Mouse (Mus musculus): Measurements from ENCODE around the gene Ubald1. TPM values are rescaled to one million over a fixed set of nuclear protein-coding genes. Genes with fewer than 3 reads are reported as not detected.
A peak's percentile ranks its signal among the peaks of the same experiment; 100 is the strongest.

Ubald1 gene
- total and polyA plus RNA-seq, 2 experiments from 2014 or later = 37.7 to 79.2 TPM

DNA sequence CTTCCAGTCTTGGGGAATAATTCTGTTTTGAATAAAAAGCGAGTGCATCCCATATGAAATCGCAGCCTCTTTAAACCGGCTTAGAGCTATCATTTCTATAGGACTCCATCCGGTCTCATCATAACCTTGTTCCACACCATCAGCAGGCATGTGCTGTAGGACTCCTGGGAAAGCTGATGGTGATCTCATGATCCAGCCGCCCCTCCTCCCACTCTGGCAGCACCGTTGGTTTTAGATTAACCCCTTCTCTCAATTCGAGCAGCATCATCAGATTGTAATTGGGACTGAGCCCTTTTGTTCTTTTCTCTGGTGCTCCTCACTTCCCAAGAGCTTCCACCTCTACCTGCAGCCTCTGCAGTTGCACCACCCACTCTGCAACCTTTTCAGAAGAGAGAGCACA is 21.1 kb upstream of the Ubald1 start:
- H3K4me3 ChIP-seq (ENCODE audit: low read depth, low read length) = no peak overlapping the region
- TF ChIP-seq CTCF (IDR thresholded peaks at IDR 0.05; ENCODE audit: low read depth) = no peak
- no peak overlapping the region for H3K4me2 ChIP-seq (ENCODE audit: low read depth)
- H3K9ac ChIP-seq = no peak overlapping the region
- H3K4me1 ChIP-seq (ENCODE audit: insufficient read depth) = no peaks in the 10 kb centered on the region
- H3K27me3 ChIP-seq (ENCODE audit: insufficient read depth, low read length) = no peaks in the 10 kb centered on the region
- no peaks in the 10 kb centered on the region for H3K9me3 ChIP-seq (ENCODE audit: low read length)
- H3K36me3 ChIP-seq (ENCODE audit: insufficient read depth) = 0 out of 2 replicates have a peak, but pooled peaks cover 4% of the 10 kb centered on the region
- DNase-seq (no peak), ATAC-seq (no peak)
- 62% methylated on average over 7 of the region's 7 CpGs for WGBS
- no peak overlapping the region for H3K27ac ChIP-seq (ENCODE audit: low read depth, low read length)

DNA sequence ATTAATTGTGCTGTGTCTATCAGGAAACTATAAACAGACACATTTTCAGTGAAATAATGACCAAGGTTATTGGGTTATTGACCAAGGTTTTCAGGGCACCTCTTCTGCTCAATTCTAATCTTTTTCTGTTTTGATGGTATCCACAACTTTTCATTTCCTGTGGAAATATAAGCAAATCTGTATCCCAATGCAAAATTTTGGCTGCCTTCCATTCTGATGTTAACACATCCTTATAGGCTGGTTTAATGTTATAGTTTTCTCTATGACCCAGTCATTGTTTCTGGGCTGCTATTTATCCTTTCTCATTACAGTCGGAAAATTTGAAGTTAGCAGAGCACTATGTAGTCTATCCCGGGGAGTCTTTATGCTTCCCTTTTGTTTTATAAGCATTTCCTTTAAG is 19.6 kb upstream of the Ubald1 start:
- no peak overlapping the region for H3K27ac ChIP-seq (ENCODE audit: low read depth, low read length)
- H3K36me3 ChIP-seq (ENCODE audit: insufficient read depth) = 0 out of 2 replicates have a peak, but pooled peaks cover 4% of the 10 kb centered on the region
- no peaks in the 10 kb centered on the region for H3K27me3 ChIP-seq (ENCODE audit: insufficient read depth, low read length)
- DNase-seq (no peak), ATAC-seq (no peak)
- no peaks in the 10 kb centered on the region for H3K9me3 ChIP-seq (ENCODE audit: low read length)
- no peak overlapping the region for H3K4me3 ChIP-seq (ENCODE audit: low read depth, low read length)
- H3K4me1 ChIP-seq (ENCODE audit: insufficient read depth) = no peaks in the 10 kb centered on the region
- no peak for TF ChIP-seq CTCF (IDR thresholded peaks at IDR 0.05; ENCODE audit: low read depth)
- H3K4me2 ChIP-seq (ENCODE audit: low read depth) = no peak overlapping the region
- no peak overlapping the region for H3K9ac ChIP-seq
- WGBS = 75% methylated on average over 2 of the region's 2 CpGs

GRCm38 (mm10) chr16:4898881-4899280 is 18.8 kb upstream of the Ubald1 start:
- H3K4me2 ChIP-seq (ENCODE audit: low read depth) = no peak overlapping the region
- 77% methylated on average over 6 of the region's 6 CpGs for WGBS
- H3K4me3 ChIP-seq (ENCODE audit: low read depth, low read length) = no peak overlapping the region

DNA sequence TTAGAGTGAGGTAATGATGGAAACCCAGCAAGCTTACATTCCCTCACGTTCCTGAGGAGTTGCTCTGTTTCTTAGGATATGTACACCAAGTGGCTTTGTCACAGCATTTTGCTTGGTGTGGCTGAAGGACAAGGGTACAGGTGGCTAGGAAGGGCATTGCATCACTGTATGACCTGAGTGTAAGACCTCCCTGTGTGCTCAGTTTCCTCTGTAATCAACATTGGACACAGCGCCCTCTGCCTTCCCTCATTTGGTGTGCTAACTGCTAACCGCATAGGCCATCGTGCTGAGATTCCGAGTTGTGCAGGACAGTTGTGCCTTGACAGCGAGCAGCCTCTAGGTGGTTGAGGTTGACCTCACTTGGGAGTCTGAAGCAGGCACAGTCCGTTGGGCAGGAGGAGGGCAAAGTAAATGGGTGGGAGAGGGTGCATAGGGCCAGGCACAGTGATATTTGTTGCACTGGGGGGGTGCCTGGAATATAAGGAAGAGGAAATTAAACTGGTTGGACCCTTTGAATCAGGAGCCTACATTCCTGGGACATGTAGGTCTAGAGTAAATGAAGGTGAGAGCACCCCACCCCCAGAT is 17.1 kb upstream of the Ubald1 start:
- ATAC-seq = no peak
- WGBS = 50% methylated on average over 7 of the region's 7 CpGs

More at GRCm38 (mm10) chr16:4898881-4899280, 18.8 kb upstream of the Ubald1 start:
- Histone ChIP-seq H3K27ac (ENCODE audit: low read depth, low read length) (no peak overlapping the region), H3K9me3 (ENCODE audit: low read length) (no peaks in the 10 kb centered on the region), H3K27me3 (ENCODE audit: insufficient read depth, low read length) (no peaks in the 10 kb centered on the region), H3K9ac (no peak overlapping the region), H3K4me1 (ENCODE audit: insufficient read depth) (no peaks in the 10 kb centered on the region), H3K36me3 (ENCODE audit: insufficient read depth) (0 out of 2 replicates have a peak, but pooled peaks cover 4% of the 10 kb centered on the region)
- ATAC-seq (no peak), DNase-seq (no peak)
- no peak for TF ChIP-seq CTCF (IDR thresholded peaks at IDR 0.05; ENCODE audit: low read depth)

DNA sequence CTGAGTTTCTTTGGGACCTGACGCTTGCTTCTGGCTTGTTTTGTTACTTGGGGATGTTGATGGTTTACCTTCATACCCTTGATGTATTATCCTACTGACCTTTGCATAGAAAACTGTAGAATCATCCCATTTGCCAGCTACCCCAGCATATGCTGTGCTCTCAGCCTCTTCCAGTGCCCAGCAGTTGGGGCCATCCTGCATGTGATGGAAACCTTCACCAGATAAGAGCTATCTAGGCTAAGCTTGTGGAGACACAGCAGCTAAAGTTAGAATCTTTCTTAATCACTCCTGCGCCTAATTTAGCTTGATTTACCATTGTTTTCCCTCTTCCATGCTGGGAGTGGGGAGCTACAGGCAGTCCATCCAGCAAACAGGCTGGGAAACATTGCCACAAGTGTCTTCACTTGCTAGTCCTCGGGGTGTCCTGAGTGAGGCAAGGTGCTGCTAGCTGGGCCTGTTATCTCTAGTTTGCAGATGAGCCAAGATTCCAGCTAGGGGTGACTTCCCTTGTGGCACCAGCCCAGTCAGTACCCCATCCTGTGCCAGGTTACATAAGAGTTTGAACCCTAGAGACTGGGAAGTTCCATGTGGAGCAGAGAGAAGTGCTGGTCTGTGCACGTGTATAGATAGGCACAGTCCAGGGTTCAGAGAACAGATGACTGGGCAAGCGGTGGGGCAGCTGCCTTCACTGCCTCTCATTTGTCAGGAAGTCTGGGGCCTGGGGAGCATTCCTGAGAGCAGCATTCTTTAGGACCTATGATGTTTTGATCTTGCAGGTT is 16.3 kb upstream of the Ubald1 start:
- H3K36me3 ChIP-seq (ENCODE audit: insufficient read depth) = no peaks in the 10 kb centered on the region
- DNase-seq (no peak), ATAC-seq (no peak)
- WGBS = 76% methylated on average over 5 of the region's 5 CpGs
- H3K9me3 ChIP-seq (ENCODE audit: low read length) = no peaks in the 10 kb centered on the region
- no peaks in the 10 kb centered on the region for H3K4me1 ChIP-seq (ENCODE audit: insufficient read depth)
- no peak overlapping the region for H3K4me2 ChIP-seq (ENCODE audit: low read depth)
- no peak overlapping the region for H3K27ac ChIP-seq (ENCODE audit: low read depth, low read length)
- H3K9ac ChIP-seq = no peak overlapping the region
- no peak for TF ChIP-seq CTCF (IDR thresholded peaks at IDR 0.05; ENCODE audit: low read depth)
- no peaks in the 10 kb centered on the region for H3K27me3 ChIP-seq (ENCODE audit: insufficient read depth, low read length)
- H3K4me3 ChIP-seq (ENCODE audit: low read depth, low read length) = no peak overlapping the region

More for the DNA sequence above, 17.1 kb upstream of the Ubald1 start:
- Histone ChIP-seq H3K4me2 (ENCODE audit: low read depth) (no peak overlapping the region), H3K9ac (no peak overlapping the region), H3K4me1 (ENCODE audit: insufficient read depth) (no peaks in the 10 kb centered on the region), H3K27ac (ENCODE audit: low read depth, low read length) (no peak overlapping the region), H3K4me3 (ENCODE audit: low read depth, low read length) (no peak overlapping the region), H3K27me3 (ENCODE audit: insufficient read depth, low read length) (no peaks in the 10 kb centered on the region), H3K36me3 (ENCODE audit: insufficient read depth) (no peaks in the 10 kb centered on the region), H3K9me3 (ENCODE audit: low read length) (no peaks in the 10 kb centered on the region)
- TF ChIP-seq CTCF (IDR thresholded peaks at IDR 0.05; ENCODE audit: low read depth) = peak; percentile 31
- DNase-seq = no peak

GRCm38 (mm10) chr16:4894201-4894908 is 14.2 kb upstream of the Ubald1 start:
- Histone ChIP-seq H3K27ac (ENCODE audit: low read depth, low read length) (no peak overlapping the region), H3K4me3 (ENCODE audit: low read depth, low read length) (no peak overlapping the region), H3K9me3 (ENCODE audit: low read length) (no peaks in the 10 kb centered on the region), H3K4me1 (ENCODE audit: insufficient read depth) (no peaks in the 10 kb centered on the region), H3K9ac (no peak overlapping the region), H3K27me3 (ENCODE audit: insufficient read depth, low read length) (no peaks in the 10 kb centered on the region), H3K36me3 (ENCODE audit: insufficient read depth) (no peaks in the 10 kb centered on the region), H3K4me2 (ENCODE audit: low read depth) (no peak overlapping the region)
- TF ChIP-seq CTCF (IDR thresholded peaks at IDR 0.05; ENCODE audit: low read depth) = no peak
- DNase-seq = no peak
- no peak for ATAC-seq
- WGBS = 87% methylated on average over 7 of the region's 7 CpGs

- Histone ChIP-seq H3K36me3 (ENCODE audit: insufficient read depth) (no peaks in the 10 kb centered on the region), H3K4me2 (ENCODE audit: low read depth) (no peak overlapping the region), H3K27me3 (ENCODE audit: insufficient read depth, low read length) (no peaks in the 10 kb centered on the region), H3K4me3 (ENCODE audit: low read depth, low read length) (no peak overlapping the region), H3K9me3 (ENCODE audit: low read length) (no peaks in the 10 kb centered on the region), H3K4me1 (ENCODE audit: insufficient read depth) (peaks cover 13% of the 10 kb centered on the region), H3K9ac (no peak overlapping the region), H3K27ac (ENCODE audit: low read depth, low read length) (no peak overlapping the region)
- DNase-seq (no peak), ATAC-seq (no peak)
- TF ChIP-seq CTCF (IDR thresholded peaks at IDR 0.05; ENCODE audit: low read depth) = no peak
- whole genome bisulfite sequencing = 65% methylated on average over 6 of the region's 6 CpGs
Observed at GRCm38 (mm10) chr16:4892171-4892570, 12.1 kb upstream of the Ubald1 start.

All from forebrain, postnatal 0 days (tissue).